Mouse (Mus musculus) intestine, embryonic 16.5 days (tissue): Measurements from ENCODE around the gene Dct. TPM values are rescaled to one million over a fixed set of nuclear protein-coding genes. Genes with fewer than 3 reads are reported as not detected.

Experiments used
- polyA plus RNA-seq: library from polyadenylated mRNA; unstranded; fragments of >200 nt; fragmentation: Nextera tagmentation; extraction: Ambion mirVana; gene quantifications from 2 replicates; pipeline ENCODE4 v1.2.1, GENCODE M21; 2015

Gene Dct
- polyA plus RNA-seq, 1 experiment from 2014 or later: 1.8 TPM

Other genes with a start within 250 kb of the Dct start
- 31.4 and 31.8 TPM in 2 replicates for gene Tgds, start 80.5 kb upstream of the Dct start, polyA plus RNA-seq
- gene Gpr180, start 84.9 kb upstream of the Dct start, polyA plus RNA-seq: 42.3 and 43.1 TPM in 2 replicates
- not detected in 2 replicates for gene Sox21, start 184.8 kb upstream of the Dct start, polyA plus RNA-seq
- not detected in 2 replicates for gene Gm9376, start 214.7 kb upstream of the Dct start, polyA plus RNA-seq